Mouse (Mus musculus) spleen, postnatal 10 days (tissue): ENCODE data around the gene Aff3.

Source experiments
- DNase-seq, 2 experiments: peaks; one replicate each; pipeline ENCODE4 v3.0.0; 2021 to 2022; ENCODE audit warnings: low spot score in 2 of 2

Aff3 gene

GRCm38 (mm10) chr1:38178929-38179328 lies 485.8 kb downstream of the Aff3 start:
- DNase-seq: no peak

GRCm38 (mm10) chr1:38176077-38176476 lies 488.7 kb downstream of the Aff3 start:
- DNase-seq: no peak

GRCm38 (mm10) chr1:38171874-38172273 lies 492.9 kb downstream of the Aff3 start:
- no peak for DNase-seq

GRCm38 (mm10) chr1:38165696-38166095 lies 499.1 kb downstream of the Aff3 start:
- DNase-seq: no peak

- peak in 1 of 2 experiments; percentile 23 for DNase-seq
Observed at GRCm38 (mm10) chr1:38150086-38150485, 514.7 kb downstream of the Aff3 start.

GRCm38 (mm10) chr1:38146008-38146407 lies 518.7 kb downstream of the Aff3 start:
- DNase-seq: no peak

- DNase-seq: no peak
Observed at GRCm38 (mm10) chr1:38141371-38141770, 523.4 kb downstream of the Aff3 start.

GRCm38 (mm10) chr1:38140911-38141310 lies 523.8 kb downstream of the Aff3 start:
- peak in 1 of 2 experiments; percentile 31 for DNase-seq

GRCm38 (mm10) chr1:38139396-38139795 lies 525.4 kb downstream of the Aff3 start:
- peak in 1 of 2 experiments; percentile 51 for DNase-seq

- no peak for DNase-seq
Observed at GRCm38 (mm10) chr1:38132942-38133341, 531.8 kb downstream of the Aff3 start.

GRCm38 (mm10) chr1:38130715-38131483 lies 533.9 kb downstream of the Aff3 start:
- peak; percentile 42 to 68 for DNase-seq

- DNase-seq: peak; percentile 91
Observed at GRCm38 (mm10) chr1:38129501-38130267, 535.1 kb downstream of the Aff3 start, which contains the start of gene Rev1. Gene Rev1 (minus strand): TSS chr1:38129801.

GRCm38 (mm10) chr1:38128919-38129436 lies 535.8 kb downstream of the Aff3 start:
- DNase-seq: peak; percentile 64 to 70
